Mouse (Mus musculus) kidney, postnatal 0 days (tissue): ENCODE measurements around the gene Arid3c. TPM values are rescaled to one million over a fixed set of nuclear protein-coding genes. Genes with fewer than 3 reads are reported as not detected.
"Not testable (repeated sequence)": the region's sequence is repeated elsewhere in the genome, so short reads cannot be mapped to it uniquely, and the experiment has no call there.

Source experiments
- ATAC-seq: fragments of 200-750 bp; cut with Nextera tagmentation; replicated peaks from 2 replicates; pipeline ENCODE4 v1.8.0; 2017; ENCODE audit warnings: low read depth, moderate number of reproducible peaks, moderate TSS enrichment, moderate library complexity; ENCODE audit not compliant: low FRiP score
- DNase-seq: peaks from one replicate; pipeline ENCODE4 v3.0.0-alpha.2; 2016; ENCODE audit warnings: low spot score
- H3K27ac ChIP-seq: fragments of 300-500 bp; sonication (generic); 2 replicates; pipeline ENCODE4 v1.5.1; 2014; ENCODE audit warnings: mild to moderate bottlenecking
- H3K27me3 ChIP-seq: fragments of 300-500 bp; sonication (generic); 2 replicates; pipeline ENCODE4 v1.6.1; 2014; ENCODE audit warnings: low read length, mixed read lengths; ENCODE audit not compliant: insufficient read depth
- H3K36me3 ChIP-seq: fragments of 300-500 bp; sonication (generic); 2 replicates; pipeline ENCODE4 v1.6.1; 2014; ENCODE audit warnings: low read length, mixed read lengths; ENCODE audit not compliant: insufficient read depth
- H3K4me1 ChIP-seq: fragments of 300-500 bp; sonication (generic); replicated peaks from 2 replicates; pipeline ENCODE4 v1.6.1; 2014; ENCODE audit warnings: antibody characterized with exemption, low read length, mixed read lengths; ENCODE audit not compliant: insufficient read depth
- H3K4me2 ChIP-seq: fragments of 300-500 bp; sonication (generic); 2 replicates; pipeline ENCODE4 v1.6.1; 2014; ENCODE audit warnings: mild to moderate bottlenecking, low read length, moderate library complexity, mixed read lengths
- H3K4me3 ChIP-seq: fragments of 300-500 bp; sonication (generic); replicated peaks from 2 replicates; pipeline ENCODE4 v1.5.1; 2014; ENCODE audit warnings: low read depth, low read length
- H3K9ac ChIP-seq: fragments of 300-500 bp; sonication (generic); 2 replicates; pipeline ENCODE4 v1.6.1; 2014; ENCODE audit warnings: low read depth, low read length
- H3K9me3 ChIP-seq: fragments of 300-500 bp; sonication (generic); replicated peaks from 2 replicates; pipeline ENCODE4 v1.6.1; 2016; ENCODE audit warnings: low read length, inconsistent platforms, mixed read lengths
- CTCF ChIP-seq: IDR thresholded peaks from 2 replicates; pipeline ENCODE4 v1.5.1; 2016; ENCODE audit warnings: antibody characterized with exemption, low read depth, mild to moderate bottlenecking, moderate library complexity
- WGBS: fragments of 180-500 bp; shearing (Covaris S2); extraction: QIAGEN DNeasy Blood & Tissue Kit; methylation state at CpG from one replicate; pipeline ENCODE4 v1.1.7; 2014; 5-methylcytosine and 5-hydroxymethylcytosine counted together
- polyA plus RNA-seq: library from polyadenylated mRNA; unstranded; fragments of >200 nt; fragmentation: Nextera tagmentation; extraction: Ambion mirVana; gene quantifications from 2 replicates; pipeline ENCODE4 v1.2.1, GENCODE M21; 2015

The Arid3c gene
- polyA plus RNA-seq, 1 experiment from 2014 or later: 0.14 TPM

DNA sequence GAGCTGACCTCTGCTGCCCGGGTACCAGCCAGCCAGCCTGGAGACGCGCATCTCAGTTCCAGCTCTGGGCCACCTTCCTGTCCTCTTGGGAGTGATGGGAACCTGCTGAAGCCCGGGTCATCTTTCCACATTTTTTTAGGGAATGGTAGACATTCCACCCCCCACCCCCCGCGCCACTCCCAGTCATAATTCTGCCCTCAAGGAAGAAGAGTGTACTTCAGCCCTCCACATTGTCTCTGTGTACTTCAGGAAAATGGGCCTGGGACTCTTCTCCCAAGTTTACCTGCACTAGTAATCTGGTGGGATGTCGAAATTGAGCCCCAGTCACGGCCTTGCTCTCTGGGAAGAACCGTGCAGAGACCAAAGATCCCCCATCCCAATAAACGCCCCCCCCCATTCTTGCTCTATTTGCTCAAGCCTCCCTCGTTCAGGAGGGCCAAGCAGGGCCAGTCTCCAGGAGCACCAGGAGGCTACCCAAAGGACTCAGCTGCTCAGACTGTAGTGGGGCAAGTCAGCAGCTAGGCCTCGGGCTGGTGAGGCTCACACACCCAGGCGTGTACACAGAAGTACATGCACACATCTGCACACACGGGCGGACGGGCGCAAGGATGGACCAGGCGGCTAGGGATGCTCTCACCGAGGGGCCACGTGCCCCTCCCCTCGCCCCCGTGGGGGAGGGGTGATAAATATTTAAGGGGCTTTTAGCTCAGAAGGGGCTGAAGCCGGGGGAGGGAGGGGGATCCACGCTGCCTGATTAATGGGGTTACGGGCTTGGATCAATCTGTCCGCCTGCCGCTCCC, 46.6 kb downstream of the Arid3c start:
- H3K4me1 ChIP-seq: peaks cover 11% of the 10 kb centered on the region
- 3% methylated on average over 17 of the region's 27 CpGs for WGBS
- H3K27me3 ChIP-seq, H3K36me3 ChIP-seq, ATAC-seq, H3K9ac ChIP-seq, H3K9me3 ChIP-seq, H3K27ac ChIP-seq, DNase-seq, H3K4me2 ChIP-seq, H3K4me3 ChIP-seq: not testable (repeated sequence)

DNA sequence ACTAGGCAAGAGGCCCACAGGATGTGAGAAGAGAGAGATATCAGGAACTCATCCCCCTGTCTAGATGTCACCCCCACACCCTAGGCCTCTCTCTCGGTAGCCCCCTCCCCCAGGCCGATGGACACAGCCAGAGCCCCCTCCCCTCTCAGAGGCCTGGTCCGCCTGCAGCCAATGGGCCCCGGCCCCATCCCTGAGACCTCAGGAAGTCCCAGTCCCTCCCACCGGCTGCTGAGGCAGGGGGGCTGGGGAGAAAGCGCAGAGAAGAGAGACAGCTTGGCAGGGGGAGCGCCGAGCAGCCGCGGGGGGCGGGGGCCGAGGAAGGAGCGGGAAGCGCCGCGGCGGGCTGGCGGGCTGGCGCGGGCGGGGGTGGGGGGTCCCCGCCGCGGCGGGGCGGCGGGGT, 47.6 kb downstream of the Arid3c start:
- WGBS: 0% methylated on average over 5 of the region's 27 CpGs
- ATAC-seq: 0 out of 2 replicates have a peak, but pooled peaks have one; percentile 27
- H3K27me3 ChIP-seq, H3K27ac ChIP-seq, H3K36me3 ChIP-seq, H3K9me3 ChIP-seq, H3K9ac ChIP-seq, DNase-seq, H3K4me3 ChIP-seq: not testable (repeated sequence)
- H3K4me2 ChIP-seq: peak overlapping the region; percentile 38; the same call in 1 of the 2 replicates
- H3K4me1 ChIP-seq: peaks cover 19% of the 10 kb centered on the region

DNA sequence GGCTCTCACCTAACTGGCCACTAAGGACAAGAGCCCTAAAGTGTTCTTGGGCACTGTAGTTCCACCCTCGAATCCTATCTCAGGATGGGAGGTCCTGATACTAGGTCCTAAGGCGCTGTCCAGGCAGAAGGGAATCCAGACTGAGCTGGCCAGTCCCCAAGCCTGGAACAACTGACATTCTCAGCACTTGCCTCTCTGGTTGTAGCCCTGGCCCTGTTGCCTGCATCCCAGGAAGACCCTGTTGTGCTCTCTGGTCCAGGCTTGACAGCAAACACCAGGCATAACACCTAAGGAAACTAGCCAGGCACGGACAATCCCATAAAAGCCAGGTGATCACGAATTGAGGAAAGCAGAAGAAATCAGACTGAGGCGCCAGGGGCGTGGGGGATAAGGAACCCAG, 48.2 kb downstream of the Arid3c start:
- ATAC-seq: no peak
- 25% methylated on average over 6 of the region's 6 CpGs for WGBS
- H3K27ac ChIP-seq: no peak overlapping the region
- no peaks in the 10 kb centered on the region; the same call in 1 of the 2 replicates for H3K27me3 ChIP-seq
- no peak for DNase-seq
- no peak overlapping the region for H3K4me2 ChIP-seq
- no peak overlapping the region for H3K4me3 ChIP-seq
- no peak overlapping the region for H3K9ac ChIP-seq
- no peak for TF ChIP-seq CTCF
- no peaks in the 10 kb centered on the region for H3K9me3 ChIP-seq
- H3K4me1 ChIP-seq: peaks cover 19% of the 10 kb centered on the region
- H3K36me3 ChIP-seq: no peaks in the 10 kb centered on the region

DNA sequence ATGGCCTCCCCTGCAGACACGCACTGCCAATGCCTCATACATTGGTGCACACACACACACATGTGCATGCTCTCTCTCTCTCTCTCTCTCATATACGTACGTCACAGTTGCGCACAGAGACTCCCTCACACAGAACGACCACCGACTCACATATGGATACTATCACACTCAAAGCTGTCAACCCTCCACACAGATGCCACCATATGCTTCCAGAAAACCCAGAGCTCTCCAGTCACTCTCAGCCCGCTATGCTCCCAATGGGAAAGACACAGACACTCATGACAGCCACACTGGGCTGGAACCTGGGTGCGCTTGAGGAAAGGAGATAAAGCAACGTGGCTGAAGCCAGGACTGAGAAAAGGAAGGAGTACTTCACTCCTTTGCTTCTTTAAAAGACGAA, 49.0 kb downstream of the Arid3c start:
- TF ChIP-seq CTCF: no peak
- Histone ChIP-seq H3K4me3 (no peak overlapping the region), H3K9ac (no peak overlapping the region)

DNA sequence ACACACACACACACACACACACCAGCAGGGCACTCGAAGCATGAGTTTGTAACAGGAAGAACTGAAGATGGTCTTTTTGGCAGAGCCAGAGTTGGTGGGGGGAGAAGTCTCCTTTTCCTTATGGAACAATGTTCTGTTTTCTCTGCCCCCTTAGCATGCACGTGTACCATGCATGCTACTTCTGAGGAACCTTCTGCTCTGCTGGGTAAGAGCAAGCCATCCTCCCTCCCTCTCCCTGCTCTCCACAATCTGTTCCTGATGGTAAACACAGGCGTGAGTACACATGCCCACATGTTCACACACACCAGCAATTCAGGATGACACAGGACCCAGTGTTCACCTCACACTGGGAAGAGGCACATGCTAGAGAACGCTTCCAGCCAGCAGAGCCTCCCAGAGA, 49.8 kb downstream of the Arid3c start:
- Histone ChIP-seq H3K36me3 (no peaks in the 10 kb centered on the region), H3K9ac (no peak overlapping the region), H3K27ac (no peak overlapping the region), H3K4me2 (no peak overlapping the region), H3K4me3 (no peak overlapping the region), H3K9me3 (no peaks in the 10 kb centered on the region), H3K4me1 (peaks cover 28% of the 10 kb centered on the region), H3K27me3 (no peaks in the 10 kb centered on the region; the same call in 1 of the 2 replicates)
- TF ChIP-seq CTCF: no peak
- no peak for DNase-seq
- no peak for ATAC-seq
- 68% methylated on average over 4 of the region's 4 CpGs for WGBS

More for the DNA sequence above, 49.0 kb downstream of the Arid3c start:
- Histone ChIP-seq H3K4me2 (no peak overlapping the region), H3K27ac (no peak overlapping the region), H3K4me1 (peaks cover 21% of the 10 kb centered on the region), H3K27me3 (no peaks in the 10 kb centered on the region; the same call in 1 of the 2 replicates), H3K9me3 (no peaks in the 10 kb centered on the region), H3K36me3 (no peaks in the 10 kb centered on the region)
- DNase-seq (no peak), ATAC-seq (no peak)
- 72% methylated on average over 10 of the region's 10 CpGs for WGBS

DNA sequence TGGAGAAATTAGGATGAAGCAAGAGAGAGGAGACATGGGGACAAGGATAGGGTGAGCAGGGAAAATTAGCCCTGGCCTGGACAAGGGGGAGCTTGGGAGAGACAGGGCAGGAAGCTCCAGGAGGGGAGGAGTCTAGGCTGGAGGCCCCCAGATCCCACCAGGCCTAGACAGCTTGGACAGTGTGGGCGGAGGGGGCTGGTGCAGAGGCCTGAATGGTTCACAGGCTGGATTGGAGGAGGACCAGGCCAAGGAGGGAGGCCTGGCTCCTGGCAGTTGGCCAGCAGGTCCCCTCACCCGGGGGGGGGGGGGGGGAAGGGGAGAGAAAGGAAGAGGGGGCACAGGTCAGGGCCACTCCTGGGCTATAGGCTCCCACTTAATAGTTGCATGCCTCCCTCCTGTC, 51.7 kb downstream of the Arid3c start:
- DNase-seq (peak; percentile 45), ATAC-seq (no peak)
- H3K4me1 ChIP-seq: peaks cover 33% of the 10 kb centered on the region
- H3K4me3 ChIP-seq: no peak overlapping the region
- no peaks in the 10 kb centered on the region for H3K9me3 ChIP-seq
- H3K27ac ChIP-seq: peak overlapping the region; percentile 28; the same call in 1 of the 2 replicates
- 40% methylated on average over 1 of the region's 2 CpGs for WGBS
- no peak overlapping the region for H3K4me2 ChIP-seq
- TF ChIP-seq CTCF: no peak
- H3K9ac ChIP-seq: no peak overlapping the region
- no peaks in the 10 kb centered on the region for H3K36me3 ChIP-seq
- H3K27me3 ChIP-seq: no peaks in the 10 kb centered on the region; the same call in 1 of the 2 replicates
